Mouse (Mus musculus) CD4-positive helper T cell, adult 2 months (primary cell): Measurements from ENCODE around the gene Atic.
A peak's percentile ranks its signal among the peaks of the same experiment; 100 is the strongest.

Experiments used
- DNase-seq: peaks from one replicate; pipeline ENCODE4 v3.0.0-alpha.2; 2012; ENCODE audit warnings: low read depth, missing footprints, low spot score

Gene Atic

GRCm38 (mm10) chr1:71593184-71593583 lies 36.2 kb downstream of the Atic start:
- DNase-seq: no peak

- peak; percentile 24 for DNase-seq
Measured at GRCm38 (mm10) chr1:71594268-71594667, 37.3 kb downstream of the Atic start.

- DNase-seq: no peak
Measured at GRCm38 (mm10) chr1:71595365-71595764, 38.4 kb downstream of the Atic start.

GRCm38 (mm10) chr1:71605751-71606150 lies 48.8 kb downstream of the Atic start:
- no peak for DNase-seq

- DNase-seq: no peak
Measured at GRCm38 (mm10) chr1:71606600-71607325, 49.8 kb downstream of the Atic start.

- no peak for DNase-seq
Measured at GRCm38 (mm10) chr1:71609057-71609775, 52.3 kb downstream of the Atic start.

GRCm38 (mm10) chr1:71609916-71610315 lies 53.0 kb downstream of the Atic start:
- no peak for DNase-seq

- no peak for DNase-seq
Measured at GRCm38 (mm10) chr1:71612256-71612655, 55.3 kb downstream of the Atic start.

- no peak for DNase-seq
Measured at GRCm38 (mm10) chr1:71614545-71615246, 57.7 kb downstream of the Atic start.

- no peak for DNase-seq
Measured at GRCm38 (mm10) chr1:71621526-71621925, 64.6 kb downstream of the Atic start.

- DNase-seq: no peak
Measured at GRCm38 (mm10) chr1:71623625-71624024, 66.7 kb downstream of the Atic start.
